Mouse (Mus musculus) testis, adult 2 months (tissue): ENCODE measurements around the gene Ptpa. TPM values are rescaled to one million over a fixed set of nuclear protein-coding genes. Genes with fewer than 3 reads are reported as not detected.
A peak's percentile ranks its signal among the peaks of the same experiment; 100 is the strongest.

Source experiments
- H3K27ac ChIP-seq: fragments of 200-500 bp; 2 replicates; pipeline ENCODE4 v1.5.1; 2012; ENCODE audit warnings: low read depth, low read length; ENCODE audit not compliant: control insufficient read depth, insufficient read depth
- H3K27me3 ChIP-seq: fragments of 200-500 bp; 2 replicates; pipeline ENCODE4 v1.6.1; 2012; ENCODE audit warnings: mild to moderate bottlenecking, low read length, moderate library complexity; ENCODE audit not compliant: control insufficient read depth, insufficient read depth
- H3K36me3 ChIP-seq: fragments of 200-500 bp; 2 replicates; pipeline ENCODE4 v1.6.1; 2012; ENCODE audit warnings: mild to moderate bottlenecking, low read length; ENCODE audit not compliant: control insufficient read depth, insufficient read depth
- H3K4me1 ChIP-seq: fragments of 200-500 bp; 2 replicates; pipeline ENCODE4 v1.6.1; 2012; ENCODE audit warnings: low read length; ENCODE audit not compliant: control insufficient read depth, insufficient read depth
- H3K4me3 ChIP-seq: fragments of 200-500 bp; 2 replicates; pipeline ENCODE4 v1.5.1; 2012; ENCODE audit warnings: low read depth, mild to moderate bottlenecking, low read length, moderate library complexity, mixed read lengths; ENCODE audit not compliant: control insufficient read depth
- CTCF ChIP-seq: fragments of 200-500 bp; IDR thresholded peaks from 2 replicates; pipeline ENCODE4 v1.5.1; 2012; ENCODE audit warnings: low read depth, mild to moderate bottlenecking, inconsistent platforms, low read length, moderate library complexity; ENCODE audit not compliant: control insufficient read depth, insufficient read depth, insufficient replicate concordance
- POLR2A ChIP-seq: fragments of 200-500 bp; IDR thresholded peaks from 2 replicates; pipeline ENCODE4 v1.6.1; 2012; ENCODE audit warnings: low read depth, mild to moderate bottlenecking, inconsistent platforms, low read length, moderate library complexity; ENCODE audit not compliant: control insufficient read depth
- polyA plus RNA-seq: library from polyadenylated mRNA; depleted of rRNA; stranded (reverse); fragments of >200 nt; gene quantifications from 2 replicates; pipeline ENCODE4 v1.2.3, GENCODE M21; 2012

Ptpa gene
- polyA plus RNA-seq, 1 experiment, result 87.3 TPM

GRCm38 (mm10) chr2:30402351-30402826, 13.4 kb upstream of the Ptpa start:
- Histone ChIP-seq H3K36me3 (no peaks in the 10 kb centered on the region; the same call in 1 of the 2 replicates), H3K4me3 (no peak overlapping the region), H3K27ac (no peak overlapping the region), H3K4me1 (no peaks in the 10 kb centered on the region), H3K27me3 (no peaks in the 10 kb centered on the region)
- TF ChIP-seq CTCF (no peak), POLR2A (no peak)

GRCm38 (mm10) chr2:30402843-30403242, 13.0 kb upstream of the Ptpa start:
- H3K36me3 ChIP-seq, result no peaks in the 10 kb centered on the region; the same call in 1 of the 2 replicates
- H3K27ac ChIP-seq, result no peak overlapping the region
- H3K27me3 ChIP-seq, result no peaks in the 10 kb centered on the region
- H3K4me3 ChIP-seq, result no peak overlapping the region
- no peaks in the 10 kb centered on the region for H3K4me1 ChIP-seq
- TF ChIP-seq POLR2A, result no peak
- no peak for TF ChIP-seq CTCF

- H3K4me3 ChIP-seq, result no peak overlapping the region
- H3K27ac ChIP-seq, result no peak overlapping the region
- no peaks in the 10 kb centered on the region for H3K27me3 ChIP-seq
- peaks cover 3% of the 10 kb centered on the region for H3K36me3 ChIP-seq
- TF ChIP-seq POLR2A (no peak), CTCF (peak; percentile 1; the same call in 1 of the 2 replicates)
- H3K4me1 ChIP-seq, result no peaks in the 10 kb centered on the region
Measured at GRCm38 (mm10) chr2:30403870-30404269, 12.0 kb upstream of the Ptpa start.

GRCm38 (mm10) chr2:30407221-30407620, 8.6 kb upstream of the Ptpa start:
- Histone ChIP-seq H3K4me1 (no peaks in the 10 kb centered on the region), H3K27ac (no peak overlapping the region), H3K27me3 (no peaks in the 10 kb centered on the region), H3K4me3 (no peak overlapping the region), H3K36me3 (peaks cover 3% of the 10 kb centered on the region)
- TF ChIP-seq CTCF (no peak), POLR2A (no peak)

- Histone ChIP-seq H3K27ac (no peak overlapping the region), H3K4me1 (no peaks in the 10 kb centered on the region; the same call in 1 of the 2 replicates), H3K27me3 (no peaks in the 10 kb centered on the region), H3K36me3 (peaks cover 3% of the 10 kb centered on the region), H3K4me3 (no peak overlapping the region)
- TF ChIP-seq POLR2A, result no peak
- TF ChIP-seq CTCF, result no peak
Measured at GRCm38 (mm10) chr2:30407778-30408177, 8.1 kb upstream of the Ptpa start.

GRCm38 (mm10) chr2:30408452-30409100, 7.3 kb upstream of the Ptpa start:
- no peaks in the 10 kb centered on the region for H3K27me3 ChIP-seq
- H3K4me1 ChIP-seq, result peaks cover 1% of the 10 kb centered on the region; the same call in 1 of the 2 replicates
- TF ChIP-seq CTCF (no peak), POLR2A (no peak)
- H3K36me3 ChIP-seq, result peaks cover 3% of the 10 kb centered on the region
- H3K27ac ChIP-seq, result no peak overlapping the region
- H3K4me3 ChIP-seq, result no peak overlapping the region

- Histone ChIP-seq H3K27ac (no peak overlapping the region), H3K27me3 (no peaks in the 10 kb centered on the region), H3K36me3 (peaks cover 3% of the 10 kb centered on the region), H3K4me3 (no peak overlapping the region), H3K4me1 (peaks cover 9% of the 10 kb centered on the region)
- TF ChIP-seq CTCF (no peak), POLR2A (no peak)
Measured at GRCm38 (mm10) chr2:30409454-30410176, 6.2 kb upstream of the Ptpa start.
